Mouse (Mus musculus): ENCODE measurements around the gene Cct6b. TPM values are rescaled to one million over a fixed set of nuclear protein-coding genes. Genes with fewer than 3 reads are reported as not detected.
A peak's percentile ranks its signal among the peaks of the same experiment; 100 is the strongest.

The Cct6b gene
- polyA plus RNA-seq, 1 experiment from 2014 or later = 0.60 TPM

DNA sequence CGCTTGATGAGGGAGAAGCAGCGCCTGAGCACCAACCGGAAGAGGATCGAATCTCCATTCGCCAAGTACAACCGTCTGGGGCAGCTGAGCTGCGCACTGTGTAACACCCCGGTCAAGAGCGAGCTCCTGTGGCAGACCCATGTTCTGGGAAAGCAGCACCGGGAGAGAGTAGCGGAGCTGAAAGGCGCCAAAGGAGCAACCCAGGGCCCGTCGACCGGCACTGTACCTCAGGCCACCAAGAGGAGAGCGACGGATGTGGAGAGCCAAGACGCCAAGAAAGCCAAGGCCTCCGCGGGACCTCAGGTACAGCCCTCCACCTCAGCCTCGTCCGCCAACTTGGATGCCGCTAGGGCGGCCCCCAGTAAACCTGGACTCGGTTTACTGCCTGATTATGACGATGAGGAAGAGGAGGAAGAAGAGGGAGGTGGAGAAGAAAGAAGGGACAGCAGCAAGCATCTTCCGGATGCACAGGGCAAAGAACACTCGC is 360 bp upstream of the Cct6b start:
- Histone ChIP-seq H3K4me2 (ENCODE audit: low read depth, low read length, severe bottlenecking) (peak overlapping the region; percentile 87), H3K36me3 (ENCODE audit: control insufficient read depth, insufficient read depth, low read length) (no peaks in the 10 kb centered on the region), H3K9ac (ENCODE audit: low read length) (peak overlapping the region; percentile 87), H3K4me1 (replicated peaks; ENCODE audit: control insufficient read depth, insufficient read depth, low read length) (peaks cover 6% of the 10 kb centered on the region), H3K27me3 (ENCODE audit: control insufficient read depth, insufficient read depth, low read length) (no peaks in the 10 kb centered on the region), H3K27ac (ENCODE audit: low read depth, low read length) (no peak overlapping the region), H3K4me3 (ENCODE audit: low read depth, low read length) (peak overlapping the region; percentile 99), H3K9me3 (ENCODE audit: control insufficient read depth, low read length) (no peaks in the 10 kb centered on the region)
- DNase-seq (ENCODE audit: low spot score) (no peak), ATAC-seq (replicated peaks; ENCODE audit: low FRiP score) (peak; percentile 64; the same call in 1 of the 2 replicates)
- WGBS = under 1% methylated on average over 28 of the region's 28 CpGs

- WGBS = 14% methylated on average over 4 of the region's 4 CpGs
These were observed 860 bp downstream of the Cct6b start for GRCm38 (mm10) chr11:82763261-82763660.

GRCm38 (mm10) chr11:82762286-82762829 is 1.8 kb downstream of the Cct6b start:
- WGBS = 92% methylated on average over 6 of the region's 6 CpGs
- H3K36me3 ChIP-seq (ENCODE audit: control insufficient read depth, insufficient read depth, low read length) = no peaks in the 10 kb centered on the region
- no peak overlapping the region for H3K4me2 ChIP-seq (ENCODE audit: low read depth, low read length, severe bottlenecking)
- no peak overlapping the region for H3K4me3 ChIP-seq (ENCODE audit: low read depth, low read length)
- H3K9me3 ChIP-seq (ENCODE audit: control insufficient read depth, low read length) = no peaks in the 10 kb centered on the region
- ATAC-seq (replicated peaks; ENCODE audit: low FRiP score) (no peak), DNase-seq (ENCODE audit: low spot score) (no peak)
- no peak overlapping the region for H3K9ac ChIP-seq (ENCODE audit: low read length)
- peaks cover 6% of the 10 kb centered on the region for H3K4me1 ChIP-seq (replicated peaks; ENCODE audit: control insufficient read depth, insufficient read depth, low read length)
- H3K27ac ChIP-seq (ENCODE audit: low read depth, low read length) = no peak overlapping the region
- no peaks in the 10 kb centered on the region for H3K27me3 ChIP-seq (ENCODE audit: control insufficient read depth, insufficient read depth, low read length)

More at GRCm38 (mm10) chr11:82763261-82763660, 860 bp downstream of the Cct6b start:
- peak overlapping the region; percentile 82; the same call in 1 of the 2 replicates for H3K27ac ChIP-seq (ENCODE audit: low read depth, low read length)
- no peak for ATAC-seq (replicated peaks; ENCODE audit: low FRiP score)
- H3K4me3 ChIP-seq (ENCODE audit: low read depth, low read length) = peak overlapping the region; percentile 99
- DNase-seq (ENCODE audit: low spot score) = no peak
- H3K4me1 ChIP-seq (replicated peaks; ENCODE audit: control insufficient read depth, insufficient read depth, low read length) = peaks cover 6% of the 10 kb centered on the region
- H3K4me2 ChIP-seq (ENCODE audit: low read depth, low read length, severe bottlenecking) = peak overlapping the region; percentile 71
- no peaks in the 10 kb centered on the region for H3K27me3 ChIP-seq (ENCODE audit: control insufficient read depth, insufficient read depth, low read length)
- H3K9me3 ChIP-seq (ENCODE audit: control insufficient read depth, low read length) = no peaks in the 10 kb centered on the region
- peak overlapping the region; percentile 87 for H3K9ac ChIP-seq (ENCODE audit: low read length)
- no peaks in the 10 kb centered on the region for H3K36me3 ChIP-seq (ENCODE audit: control insufficient read depth, insufficient read depth, low read length)

DNA sequence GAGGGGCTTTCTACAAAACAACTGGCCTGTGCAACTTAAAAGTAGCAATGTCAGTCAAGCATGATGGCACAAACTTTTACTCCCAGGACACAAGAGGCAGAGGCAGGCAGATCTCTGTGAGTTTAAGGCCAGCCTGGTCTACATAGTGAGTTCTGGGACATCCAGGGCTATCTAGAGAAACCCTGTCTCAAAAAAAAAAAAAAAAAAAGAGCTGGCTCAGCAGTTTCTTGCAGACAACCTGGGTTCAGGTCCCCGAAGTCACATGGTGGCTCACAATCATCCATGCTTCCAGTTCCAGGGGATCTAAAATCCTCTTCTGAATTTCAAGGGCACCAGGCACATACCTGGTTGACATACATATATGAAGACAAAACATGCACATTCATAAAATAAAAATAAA is 8.2 kb downstream of the Cct6b start:
- Histone ChIP-seq H3K9ac (ENCODE audit: low read length) (no peak overlapping the region), H3K4me3 (ENCODE audit: low read depth, low read length) (no peak overlapping the region), H3K9me3 (ENCODE audit: control insufficient read depth, low read length) (no peaks in the 10 kb centered on the region), H3K4me2 (ENCODE audit: low read depth, low read length, severe bottlenecking) (no peak overlapping the region), H3K4me1 (replicated peaks; ENCODE audit: control insufficient read depth, insufficient read depth, low read length) (no peaks in the 10 kb centered on the region), H3K27me3 (ENCODE audit: control insufficient read depth, insufficient read depth, low read length) (no peaks in the 10 kb centered on the region), H3K36me3 (ENCODE audit: control insufficient read depth, insufficient read depth, low read length) (no peaks in the 10 kb centered on the region), H3K27ac (ENCODE audit: low read depth, low read length) (no peak overlapping the region)
- 92% methylated on average over 1 of the region's 1 CpGs for WGBS
- DNase-seq (ENCODE audit: low spot score) (no peak), ATAC-seq (replicated peaks; ENCODE audit: low FRiP score) (no peak)

GRCm38 (mm10) chr11:82752349-82753115 is 11.6 kb downstream of the Cct6b start:
- DNase-seq (ENCODE audit: low spot score) (no peak), ATAC-seq (replicated peaks; ENCODE audit: low FRiP score) (no peak)
- H3K4me2 ChIP-seq (ENCODE audit: low read depth, low read length, severe bottlenecking) = no peak overlapping the region
- no peak overlapping the region for H3K9ac ChIP-seq (ENCODE audit: low read length)
- H3K4me1 ChIP-seq (replicated peaks; ENCODE audit: control insufficient read depth, insufficient read depth, low read length) = no peaks in the 10 kb centered on the region
- 67% methylated on average over 6 of the region's 6 CpGs for WGBS
- no peaks in the 10 kb centered on the region for H3K36me3 ChIP-seq (ENCODE audit: control insufficient read depth, insufficient read depth, low read length)
- H3K9me3 ChIP-seq (ENCODE audit: control insufficient read depth, low read length) = no peaks in the 10 kb centered on the region
- H3K27ac ChIP-seq (ENCODE audit: low read depth, low read length) = no peak overlapping the region
- no peaks in the 10 kb centered on the region for H3K27me3 ChIP-seq (ENCODE audit: control insufficient read depth, insufficient read depth, low read length)
- H3K4me3 ChIP-seq (ENCODE audit: low read depth, low read length) = no peak overlapping the region

- WGBS = 85% methylated on average over 8 of the region's 8 CpGs
- Histone ChIP-seq H3K4me2 (ENCODE audit: low read depth, low read length, severe bottlenecking) (no peak overlapping the region), H3K4me1 (replicated peaks; ENCODE audit: control insufficient read depth, insufficient read depth, low read length) (no peaks in the 10 kb centered on the region), H3K27me3 (ENCODE audit: control insufficient read depth, insufficient read depth, low read length) (no peaks in the 10 kb centered on the region), H3K9me3 (ENCODE audit: control insufficient read depth, low read length) (no peaks in the 10 kb centered on the region), H3K9ac (ENCODE audit: low read length) (no peak overlapping the region), H3K27ac (ENCODE audit: low read depth, low read length) (no peak overlapping the region), H3K4me3 (ENCODE audit: low read depth, low read length) (no peak overlapping the region), H3K36me3 (ENCODE audit: control insufficient read depth, insufficient read depth, low read length) (no peaks in the 10 kb centered on the region)
- ATAC-seq (replicated peaks; ENCODE audit: low FRiP score) (no peak), DNase-seq (ENCODE audit: low spot score) (no peak)
These were observed 17.2 kb downstream of the Cct6b start for GRCm38 (mm10) chr11:82746857-82747366.

DNA sequence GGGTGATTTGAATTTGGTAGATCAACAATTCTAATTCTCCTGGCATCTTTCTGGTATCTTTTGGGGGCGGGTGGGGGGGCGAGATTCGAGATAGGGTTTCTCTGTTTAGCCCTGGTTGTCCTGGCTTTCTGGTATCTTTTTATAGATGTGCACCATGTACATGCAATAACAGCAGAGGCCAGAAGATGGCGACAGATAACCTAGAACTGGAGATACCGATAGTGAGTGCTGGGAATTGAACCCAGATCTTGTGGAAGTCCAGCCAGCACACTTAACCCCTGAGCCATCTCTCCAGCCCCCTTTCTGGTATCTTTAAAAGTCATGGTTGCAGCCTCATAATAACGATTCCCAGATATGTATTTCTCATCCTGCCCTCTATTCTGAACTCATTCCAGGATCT is 18.0 kb downstream of the Cct6b start:
- WGBS = 34% methylated on average over 6 of the region's 6 CpGs
- Histone ChIP-seq H3K4me1 (replicated peaks; ENCODE audit: control insufficient read depth, insufficient read depth, low read length) (no peaks in the 10 kb centered on the region), H3K4me2 (ENCODE audit: low read depth, low read length, severe bottlenecking) (no peak overlapping the region), H3K4me3 (ENCODE audit: low read depth, low read length) (no peak overlapping the region), H3K9me3 (ENCODE audit: control insufficient read depth, low read length) (no peaks in the 10 kb centered on the region), H3K36me3 (ENCODE audit: control insufficient read depth, insufficient read depth, low read length) (no peaks in the 10 kb centered on the region), H3K27me3 (ENCODE audit: control insufficient read depth, insufficient read depth, low read length) (no peaks in the 10 kb centered on the region), H3K27ac (ENCODE audit: low read depth, low read length) (no peak overlapping the region), H3K9ac (ENCODE audit: low read length) (no peak overlapping the region)
- ATAC-seq (replicated peaks; ENCODE audit: low FRiP score) = no peak
- peak; percentile 59 for DNase-seq (ENCODE audit: low spot score)

DNA sequence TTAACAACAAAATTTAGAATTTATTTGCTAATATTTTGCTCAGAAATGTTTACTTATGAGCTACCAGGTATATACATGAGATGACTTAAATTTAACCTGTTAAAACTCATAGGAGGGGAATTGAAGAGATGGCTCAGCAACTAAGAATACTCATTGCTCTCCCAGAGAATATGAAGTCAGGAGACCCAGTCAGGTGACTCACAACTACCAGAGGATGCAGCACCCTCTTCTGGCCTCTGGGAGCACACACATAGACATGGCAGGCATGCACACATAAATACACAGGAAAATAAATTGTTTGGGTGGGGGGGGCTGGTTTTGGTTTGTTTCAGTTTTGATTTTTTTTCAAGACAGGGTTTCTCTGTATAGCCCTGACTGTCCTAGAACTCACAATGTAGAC is 25.1 kb downstream of the Cct6b start:
- H3K27ac ChIP-seq (ENCODE audit: low read depth, low read length) = no peak overlapping the region
- no peaks in the 10 kb centered on the region for H3K27me3 ChIP-seq (ENCODE audit: control insufficient read depth, insufficient read depth, low read length)
- DNase-seq (ENCODE audit: low spot score) = no peak
- no peak overlapping the region for H3K4me2 ChIP-seq (ENCODE audit: low read depth, low read length, severe bottlenecking)
- no peak for ATAC-seq (replicated peaks; ENCODE audit: low FRiP score)
- no peak overlapping the region for H3K9ac ChIP-seq (ENCODE audit: low read length)
- no peaks in the 10 kb centered on the region for H3K4me1 ChIP-seq (replicated peaks; ENCODE audit: control insufficient read depth, insufficient read depth, low read length)
- H3K36me3 ChIP-seq (ENCODE audit: control insufficient read depth, insufficient read depth, low read length) = no peaks in the 10 kb centered on the region
- no peak overlapping the region for H3K4me3 ChIP-seq (ENCODE audit: low read depth, low read length)
- no peaks in the 10 kb centered on the region for H3K9me3 ChIP-seq (ENCODE audit: control insufficient read depth, low read length)

Data from forebrain, embryonic 11.5 days (tissue).